Mouse (Mus musculus) layer of hippocampus, adult 8-10 months (tissue): ENCODE results near the gene Ybx1. TPM values are rescaled to one million over a fixed set of nuclear protein-coding genes. Genes with fewer than 3 reads are reported as not detected.

Experiments used
- DNase-seq, 2 experiments: peaks; one replicate each; pipeline ENCODE4 v3.0.0; 2022; ENCODE audit warnings: low spot score in 2 of 2
- total RNA-seq, 4 experiments: library from RNA; stranded (reverse); gene quantifications; 2 replicates each; pipeline ENCODE4 v1.2.4; 2022

The Ybx1 gene
- total RNA-seq, 4 experiments from 2014 or later = 198 to 253 (median 227) TPM

DNA sequence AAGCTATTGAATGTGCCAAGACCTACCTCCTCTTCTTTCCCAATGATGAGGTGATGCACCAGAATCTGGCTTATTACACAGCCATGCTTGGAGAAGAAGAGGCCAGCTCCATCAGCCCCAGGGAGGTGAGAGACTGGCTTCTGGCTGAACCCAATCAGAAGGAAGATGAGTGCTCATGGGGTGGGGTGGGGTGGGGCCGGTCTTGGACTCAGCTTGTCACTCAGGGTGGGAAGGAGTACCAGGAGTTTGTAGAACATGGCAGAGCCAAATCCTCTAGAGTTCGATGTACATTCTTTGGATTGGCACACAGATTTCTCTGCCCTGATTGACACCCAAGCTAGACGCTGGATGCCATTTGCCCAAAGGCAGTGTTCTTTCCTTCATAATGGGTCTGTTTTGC, 55.7 kb downstream of the Ybx1 start:
- no peak for DNase-seq

DNA sequence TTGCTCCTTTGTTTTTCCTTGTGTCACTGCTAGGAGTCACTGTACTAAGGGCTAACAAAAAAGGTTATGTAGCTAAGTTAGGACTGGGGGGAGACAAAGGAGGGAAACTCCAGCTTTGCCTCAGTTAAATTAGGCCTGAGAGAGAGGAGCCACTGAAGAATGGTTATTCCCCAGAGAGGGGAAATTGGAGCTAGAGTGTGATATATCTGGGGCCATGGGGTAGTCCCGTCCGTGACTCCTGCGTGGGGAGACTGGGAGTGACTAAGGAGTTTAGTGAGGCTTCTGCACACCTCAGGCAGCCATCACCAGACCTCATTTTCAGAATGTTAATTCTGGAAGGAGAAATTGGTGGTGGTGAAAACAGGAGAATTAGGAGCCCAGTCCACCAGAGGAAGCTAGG, 60.1 kb downstream of the Ybx1 start:
- no peak for DNase-seq

DNA sequence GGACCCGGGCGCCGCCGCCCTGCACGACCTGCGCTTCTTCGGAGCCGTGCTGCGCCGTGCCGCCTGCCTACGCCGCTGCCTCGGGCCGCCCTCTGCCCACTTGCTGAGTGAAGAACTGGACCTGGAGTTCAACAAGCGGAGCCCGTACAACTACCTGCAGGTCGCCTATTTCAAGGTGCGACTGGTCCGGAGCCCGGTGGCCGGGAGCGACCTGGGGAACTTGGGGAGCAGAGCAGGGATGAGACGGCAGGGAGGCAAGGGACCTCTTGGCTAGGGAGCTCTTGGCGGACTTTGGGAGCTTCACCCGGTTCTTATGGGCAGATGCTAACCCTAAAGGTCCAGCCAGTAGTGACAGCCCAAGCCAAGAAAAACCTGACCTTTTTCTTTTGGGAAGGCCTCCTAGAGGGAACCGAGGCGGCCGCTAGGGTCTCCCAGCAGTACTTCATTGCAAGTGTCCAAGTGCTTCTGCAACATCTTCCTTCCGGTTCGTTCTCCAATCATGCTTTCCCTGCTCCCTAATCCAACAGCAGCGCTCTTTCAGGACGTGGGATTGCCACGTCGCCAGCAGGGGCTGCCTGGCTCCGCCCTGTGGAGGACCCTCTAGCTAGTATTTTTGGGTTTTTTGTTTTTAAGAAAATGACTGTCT, 61.0 kb downstream of the Ybx1 start:
- peak in 1 of 2 experiments; percentile 52 for DNase-seq

DNA sequence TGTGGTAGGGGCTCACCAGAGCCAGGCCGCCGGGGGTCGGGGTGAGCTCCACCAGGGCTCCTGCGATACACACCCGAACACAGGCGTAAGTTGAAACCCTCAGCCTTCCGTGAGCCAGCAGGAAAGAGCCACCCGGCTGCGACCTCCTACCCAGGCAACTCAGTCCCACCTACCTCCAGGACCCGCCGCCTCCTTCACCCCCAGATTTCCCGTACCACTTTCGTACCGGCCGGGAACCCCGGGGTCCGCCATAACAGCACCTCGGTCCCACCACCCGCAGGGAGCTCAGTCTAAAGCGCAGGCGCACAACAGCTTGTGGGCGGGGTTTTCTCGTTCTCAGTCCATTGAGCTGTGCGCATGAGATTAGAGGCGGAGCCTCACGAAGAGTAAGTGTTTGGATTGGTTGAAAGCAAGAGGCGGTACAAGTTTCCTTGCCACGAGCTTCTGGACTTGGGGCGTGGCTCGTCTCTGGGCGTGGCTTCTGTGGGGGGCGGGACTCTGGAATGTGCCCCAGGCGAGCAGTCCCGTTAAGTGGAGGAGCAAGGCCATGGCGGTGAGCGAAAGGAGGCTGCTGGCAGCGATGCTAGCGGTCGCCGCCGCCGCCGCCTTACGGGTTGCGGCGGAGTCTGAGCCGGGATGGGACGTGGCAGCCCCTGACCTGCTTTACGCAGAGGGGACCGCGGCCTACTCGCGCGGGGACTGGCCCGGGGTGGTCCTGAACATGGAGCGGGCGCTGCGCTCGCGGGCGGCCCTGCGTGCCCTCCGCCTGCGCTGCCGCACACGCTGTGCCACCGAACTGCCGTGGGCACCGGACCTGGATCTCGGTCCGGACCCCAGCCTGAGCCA, 61.8 kb downstream of the Ybx1 start, which contains the start of the genes AU022252 and P3h1:
Gene AU022252, minus strand, starts transcription at position 303 of the 846 bp plus-strand sequence.
Gene P3h1, plus strand, starts transcription at position 506 of the 846 bp plus-strand sequence.
- DNase-seq = peak; percentile 99

Other genes with a start within 250 kb of the Ybx1 start
- gene Slc2a1, start 185.9 kb downstream of the Ybx1 start, total RNA-seq = 10 to 100 TPM; 86.4 to 96.6 (median 91.0) TPM
- 10 to 100 TPM in 1 of 4 experiments, 1 to 10 TPM in 3; 5.8 to 10.9 (median 7.5) TPM for gene Zfp691, start 120.4 kb downstream of the Ybx1 start, total RNA-seq
- gene Ermap, start 104.6 kb downstream of the Ybx1 start, total RNA-seq = under 1 TPM; 0.23 to 0.54 (median 0.28) TPM
- 10 to 100 TPM; 15.4 to 21.1 (median 16.3) TPM for gene Svbp, start 99.3 kb downstream of the Ybx1 start, total RNA-seq
- 1 to 10 TPM in 1 of 4 experiments, under 1 TPM in 3; 0.37 to 1.0 (median 0.63) TPM for gene Tmem269, start 76.4 kb downstream of the Ybx1 start, total RNA-seq
- 10 to 100 TPM; 23.1 to 32.9 (median 25.6) TPM for gene AU022252, start 61.9 kb downstream of the Ybx1 start, total RNA-seq
- 10 to 100 TPM in 3 of 4 experiments, 1 to 10 TPM in 1; 9.7 to 13.7 (median 11.7) TPM for gene P3h1, start 61.7 kb downstream of the Ybx1 start, total RNA-seq
- under 1 TPM; 0.18 to 0.41 (median 0.27) TPM for gene Cldn19, start 39.2 kb downstream of the Ybx1 start, total RNA-seq
- gene Ppih, start 25.9 kb upstream of the Ybx1 start, total RNA-seq = 10 to 100 TPM; 16.9 to 23.9 (median 22.6) TPM
- 10 to 100 TPM; 20.5 to 25.5 (median 22.6) TPM for gene Ccdc30, start 120.9 kb upstream of the Ybx1 start, total RNA-seq
- 1 to 10 TPM; 3.9 to 8.8 (median 5.9) TPM for gene Ppcs, start 127.8 kb upstream of the Ybx1 start, total RNA-seq
- under 1 TPM in 3 of 4 experiments, not detected in 1; 0.48 to 0.94 (median 0.55) TPM for gene Zmynd12, start 128.2 kb upstream of the Ybx1 start, total RNA-seq
- gene Rimkla, start 198.0 kb upstream of the Ybx1 start, total RNA-seq = 10 to 100 TPM; 11.8 to 18.2 (median 13.2) TPM
- 10 to 100 TPM; 71.9 to 96.3 (median 78.0) TPM for gene Foxj3, start 242.4 kb upstream of the Ybx1 start, total RNA-seq
- 10 to 100 TPM; 20.4 to 23.7 (median 21.5) TPM for gene Frg2f1, start 244.9 kb upstream of the Ybx1 start, total RNA-seq